Mouse (Mus musculus): ENCODE data around the gene Ryr2. TPM values are rescaled to one million over a fixed set of nuclear protein-coding genes. Genes with fewer than 3 reads are reported as not detected.

The Ryr2 gene
- polyA plus RNA-seq, 2 experiments = 0.37 to 0.79 TPM

DNA sequence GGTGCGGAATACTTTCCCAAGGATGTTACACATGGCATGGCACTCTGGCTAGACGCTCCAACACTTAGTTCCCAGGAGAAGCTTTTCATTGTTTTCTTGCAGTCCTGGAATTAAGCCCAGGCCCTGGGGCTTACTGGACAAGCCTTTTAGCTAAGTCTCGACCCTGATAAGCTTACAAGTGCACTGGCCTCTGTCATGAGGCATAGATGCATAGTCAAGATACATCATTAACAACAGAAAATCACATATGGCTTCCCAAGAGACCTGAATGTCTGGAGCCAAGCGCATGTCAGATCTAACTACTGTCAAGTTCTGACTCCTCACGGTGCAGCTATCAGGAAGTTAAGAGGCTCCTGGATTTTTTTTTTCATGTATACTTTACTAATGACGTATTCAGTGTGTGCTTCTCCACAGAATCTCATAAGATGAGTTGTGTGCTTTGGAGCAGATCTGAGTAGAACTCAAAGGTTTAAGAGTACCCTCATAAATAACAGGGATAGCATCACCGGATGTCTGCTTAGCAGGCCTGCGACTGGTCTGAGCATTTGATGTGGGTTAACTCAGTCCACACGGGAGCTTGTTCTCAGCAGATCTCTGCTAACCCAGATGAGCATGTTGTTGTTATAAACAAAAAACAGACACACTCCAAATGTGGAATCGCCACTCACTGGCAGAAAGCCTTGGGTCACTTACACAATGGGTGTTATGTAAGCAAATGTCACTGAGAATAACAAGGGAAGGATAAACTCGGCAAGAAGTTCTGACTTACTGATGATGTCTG is 179.8 kb downstream of the Ryr2 start:
- TF ChIP-seq POLR2A (IDR thresholded peaks at IDR 0.05; ENCODE audit: borderline replicate concordance, extremely low read depth, insufficient read depth, insufficient read length) = no peak
- no peak overlapping the region for H3K27ac ChIP-seq (replicated peaks; ENCODE audit: low read depth, low read length)
- DNase-seq (ENCODE audit: low spot score) (no peak), ATAC-seq (ENCODE audit: low FRiP score, low read depth) (no peak)
- no peaks in the 10 kb centered on the region for H3K36me3 ChIP-seq (ENCODE audit: control insufficient read depth, insufficient read depth, low read length)
- H3K4me1 ChIP-seq (ENCODE audit: control insufficient read depth, insufficient read depth, low read length) = no peaks in the 10 kb centered on the region
- H3K27me3 ChIP-seq (ENCODE audit: control insufficient read depth, insufficient read depth, low read length) = no peaks in the 10 kb centered on the region
- H3K9me3 ChIP-seq (ENCODE audit: control insufficient read depth, low read length) = no peaks in the 10 kb centered on the region
- no peak overlapping the region for H3K9ac ChIP-seq (ENCODE audit: low read depth, low read length, severe bottlenecking)
- WGBS = 70% methylated on average over 11 of the region's 11 CpGs
- no peak overlapping the region for H3K4me3 ChIP-seq (replicated peaks; ENCODE audit: low read length)
- H3K4me2 ChIP-seq (replicated peaks; ENCODE audit: low read depth, low read length, severe bottlenecking) = no peak overlapping the region

DNA sequence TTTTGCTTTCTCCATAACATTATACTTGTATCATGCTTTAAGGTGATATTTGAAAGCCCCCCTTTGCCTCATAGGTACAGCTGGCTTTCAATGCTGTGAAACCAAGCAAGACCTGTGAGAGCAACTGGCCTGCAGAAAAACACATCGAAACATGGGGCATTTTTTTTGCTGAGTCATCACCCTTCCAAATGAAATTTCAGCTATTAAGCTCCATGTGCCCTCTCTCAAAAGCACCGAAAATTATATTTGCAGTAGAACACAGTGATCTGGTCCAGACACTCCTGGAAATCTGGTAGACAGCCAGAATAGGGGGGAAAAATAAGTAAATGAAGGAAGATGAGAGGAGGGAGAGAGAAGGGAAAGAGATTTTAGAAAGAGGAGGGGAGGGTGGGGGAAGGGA is 180.5 kb downstream of the Ryr2 start:
- DNase-seq (ENCODE audit: low spot score) = no peak
- H3K9me3 ChIP-seq (ENCODE audit: control insufficient read depth, low read length) = no peaks in the 10 kb centered on the region
- WGBS = 68% methylated on average over 2 of the region's 2 CpGs
- no peaks in the 10 kb centered on the region for H3K36me3 ChIP-seq (ENCODE audit: control insufficient read depth, insufficient read depth, low read length)
- no peaks in the 10 kb centered on the region for H3K4me1 ChIP-seq (ENCODE audit: control insufficient read depth, insufficient read depth, low read length)
- no peak overlapping the region for H3K4me2 ChIP-seq (replicated peaks; ENCODE audit: low read depth, low read length, severe bottlenecking)
- H3K4me3 ChIP-seq (replicated peaks; ENCODE audit: low read length) = no peak overlapping the region
- H3K27me3 ChIP-seq (ENCODE audit: control insufficient read depth, insufficient read depth, low read length) = no peaks in the 10 kb centered on the region
- no peak for TF ChIP-seq POLR2A (IDR thresholded peaks at IDR 0.05; ENCODE audit: borderline replicate concordance, extremely low read depth, insufficient read depth, insufficient read length)
- no peak for ATAC-seq (ENCODE audit: low FRiP score, low read depth)
- H3K27ac ChIP-seq (replicated peaks; ENCODE audit: low read depth, low read length) = no peak overlapping the region
- H3K9ac ChIP-seq (ENCODE audit: low read depth, low read length, severe bottlenecking) = no peak overlapping the region

DNA sequence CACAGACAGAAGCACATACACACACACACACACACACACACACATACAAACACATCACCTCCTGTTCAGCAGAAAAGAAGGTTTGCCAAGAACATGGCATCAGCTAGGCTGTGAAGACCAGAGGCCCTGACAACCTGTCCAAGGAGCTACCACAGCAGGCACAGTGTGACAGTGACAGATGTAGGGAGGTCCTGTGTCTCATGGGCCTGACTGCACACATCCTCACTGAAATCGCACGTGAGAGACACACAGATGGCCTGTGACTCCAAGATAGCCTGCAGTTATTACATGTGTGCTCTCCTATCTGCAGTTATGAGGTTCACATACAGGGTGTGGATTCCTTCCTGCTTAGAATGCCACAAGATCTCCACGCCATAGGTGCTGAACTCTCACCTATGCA is 182.0 kb downstream of the Ryr2 start:
- H3K9me3 ChIP-seq (ENCODE audit: control insufficient read depth, low read length) = no peaks in the 10 kb centered on the region
- no peak for TF ChIP-seq POLR2A (IDR thresholded peaks at IDR 0.05; ENCODE audit: borderline replicate concordance, extremely low read depth, insufficient read depth, insufficient read length)
- no peak for ATAC-seq (ENCODE audit: low FRiP score, low read depth)
- no peak for DNase-seq (ENCODE audit: low spot score)
- no peak overlapping the region for H3K4me3 ChIP-seq (replicated peaks; ENCODE audit: low read length)
- no peaks in the 10 kb centered on the region for H3K27me3 ChIP-seq (ENCODE audit: control insufficient read depth, insufficient read depth, low read length)
- no peak overlapping the region for H3K4me2 ChIP-seq (replicated peaks; ENCODE audit: low read depth, low read length, severe bottlenecking)
- WGBS = 77% methylated on average over 3 of the region's 3 CpGs
- H3K9ac ChIP-seq (ENCODE audit: low read depth, low read length, severe bottlenecking) = no peak overlapping the region
- no peak overlapping the region for H3K27ac ChIP-seq (replicated peaks; ENCODE audit: low read depth, low read length)
- H3K36me3 ChIP-seq (ENCODE audit: control insufficient read depth, insufficient read depth, low read length) = no peaks in the 10 kb centered on the region
- H3K4me1 ChIP-seq (ENCODE audit: control insufficient read depth, insufficient read depth, low read length) = no peaks in the 10 kb centered on the region

DNA sequence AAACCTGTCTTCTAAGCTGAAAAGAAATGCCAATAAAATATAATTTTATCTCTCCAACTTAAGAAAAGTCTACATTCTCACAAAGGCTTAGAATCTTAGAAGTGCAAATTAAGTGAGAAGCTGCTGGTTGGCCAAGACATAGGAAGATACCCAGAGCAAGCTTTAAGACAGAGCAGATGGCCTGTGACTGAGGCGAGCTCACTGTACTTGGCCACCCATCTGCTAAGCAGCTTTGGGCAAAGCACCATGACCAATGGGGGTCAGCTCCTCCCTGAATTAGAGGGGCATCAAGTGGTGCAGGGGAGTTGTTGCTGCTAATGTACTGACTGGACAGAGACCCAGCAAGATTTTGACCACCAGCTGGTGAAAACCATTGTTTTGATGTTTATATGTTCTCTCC is 186.2 kb downstream of the Ryr2 start:
- DNase-seq (ENCODE audit: low spot score) (no peak), ATAC-seq (ENCODE audit: low FRiP score, low read depth) (no peak)
- no peak overlapping the region for H3K9ac ChIP-seq (ENCODE audit: low read depth, low read length, severe bottlenecking)
- H3K36me3 ChIP-seq (ENCODE audit: control insufficient read depth, insufficient read depth, low read length) = no peaks in the 10 kb centered on the region
- no peak overlapping the region for H3K4me3 ChIP-seq (replicated peaks; ENCODE audit: low read length)
- H3K27ac ChIP-seq (replicated peaks; ENCODE audit: low read depth, low read length) = no peak overlapping the region
- H3K27me3 ChIP-seq (ENCODE audit: control insufficient read depth, insufficient read depth, low read length) = no peaks in the 10 kb centered on the region
- no peak overlapping the region for H3K4me2 ChIP-seq (replicated peaks; ENCODE audit: low read depth, low read length, severe bottlenecking)
- no peaks in the 10 kb centered on the region for H3K9me3 ChIP-seq (ENCODE audit: control insufficient read depth, low read length)
- no peaks in the 10 kb centered on the region for H3K4me1 ChIP-seq (ENCODE audit: control insufficient read depth, insufficient read depth, low read length)
- 71% methylated on average over 1 of the region's 1 CpGs for WGBS
- TF ChIP-seq POLR2A (IDR thresholded peaks at IDR 0.05; ENCODE audit: borderline replicate concordance, extremely low read depth, insufficient read depth, insufficient read length) = no peak

DNA sequence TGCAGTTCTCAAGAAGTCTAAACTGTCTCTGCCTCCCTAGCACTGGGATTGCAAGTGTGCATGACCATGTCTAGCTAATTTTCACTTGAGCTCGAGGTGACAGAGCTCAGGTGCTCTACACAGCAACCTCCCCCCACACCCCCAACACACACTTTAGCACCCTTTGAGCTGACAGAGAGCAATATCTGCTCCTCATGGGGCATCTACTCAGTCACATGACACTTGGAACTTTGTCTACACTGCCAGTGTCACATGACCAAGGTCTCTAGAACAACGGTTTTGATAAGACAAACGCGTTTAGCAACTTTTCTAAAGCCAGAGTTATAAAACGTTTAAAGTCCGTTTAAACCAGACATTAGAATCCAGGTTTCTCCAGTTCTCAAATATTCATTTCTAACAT is 187.3 kb downstream of the Ryr2 start:
- no peak for ATAC-seq (ENCODE audit: low FRiP score, low read depth)
- no peaks in the 10 kb centered on the region for H3K4me1 ChIP-seq (ENCODE audit: control insufficient read depth, insufficient read depth, low read length)
- H3K4me2 ChIP-seq (replicated peaks; ENCODE audit: low read depth, low read length, severe bottlenecking) = no peak overlapping the region
- H3K9ac ChIP-seq (ENCODE audit: low read depth, low read length, severe bottlenecking) = no peak overlapping the region
- no peak overlapping the region for H3K27ac ChIP-seq (replicated peaks; ENCODE audit: low read depth, low read length)
- DNase-seq (ENCODE audit: low spot score) = no peak
- no peaks in the 10 kb centered on the region for H3K36me3 ChIP-seq (ENCODE audit: control insufficient read depth, insufficient read depth, low read length)
- H3K9me3 ChIP-seq (ENCODE audit: control insufficient read depth, low read length) = no peaks in the 10 kb centered on the region
- H3K27me3 ChIP-seq (ENCODE audit: control insufficient read depth, insufficient read depth, low read length) = no peaks in the 10 kb centered on the region
- H3K4me3 ChIP-seq (replicated peaks; ENCODE audit: low read length) = no peak overlapping the region
- TF ChIP-seq POLR2A (IDR thresholded peaks at IDR 0.05; ENCODE audit: borderline replicate concordance, extremely low read depth, insufficient read depth, insufficient read length) = no peak
- WGBS = 88% methylated on average over 6 of the region's 6 CpGs

Measured in limb, embryonic 14.5 days (tissue).